Mouse (Mus musculus) embryonic facial prominence, embryonic 11.5 days (tissue): Measurements from ENCODE around the gene Ilf2. TPM values are rescaled to one million over a fixed set of nuclear protein-coding genes. Genes with fewer than 3 reads are reported as not detected.

Experiments used
- ATAC-seq: fragments of 200-750 bp; cut with Nextera tagmentation; replicated peaks from 2 replicates; pipeline ENCODE4 v1.8.0; 2017; ENCODE audit warnings: low read depth; ENCODE audit not compliant: insufficient number of reproducible peaks, low FRiP score, low TSS enrichment
- DNase-seq: peaks from one replicate; pipeline ENCODE4 v3.0.0-alpha.2; 2015; ENCODE audit warnings: low spot score
- H3K27ac ChIP-seq: fragments of 300-500 bp; sonication (generic); replicated peaks from 2 replicates; pipeline ENCODE4 v1.5.1; 2014; ENCODE audit warnings: mild to moderate bottlenecking, low read depth, low read length, control low read depth
- H3K27me3 ChIP-seq: fragments of 300-500 bp; sonication (generic); 2 replicates; pipeline ENCODE4 v1.6.1; 2014; ENCODE audit warnings: mild to moderate bottlenecking, low read length, moderate library complexity, mixed read lengths; ENCODE audit not compliant: control insufficient read depth, insufficient read depth
- H3K36me3 ChIP-seq: fragments of 300-500 bp; sonication (generic); replicated peaks from 2 replicates; pipeline ENCODE4 v1.6.1; 2014; ENCODE audit warnings: low read depth, mild to moderate bottlenecking, low read length, moderate library complexity, mixed read lengths; ENCODE audit not compliant: control insufficient read depth, insufficient read depth
- H3K4me1 ChIP-seq: fragments of 300-500 bp; sonication (generic); 2 replicates; pipeline ENCODE4 v1.6.1; 2014; ENCODE audit warnings: low read length, mixed read lengths; ENCODE audit not compliant: control insufficient read depth, insufficient read depth
- H3K4me2 ChIP-seq: fragments of 300-500 bp; sonication (generic); 2 replicates; pipeline ENCODE4 v1.6.1; 2014; ENCODE audit warnings: low read depth, mild to moderate bottlenecking, control low read depth, low read length, moderate library complexity
- H3K4me3 ChIP-seq: fragments of 300-500 bp; sonication (generic); 2 replicates; pipeline ENCODE4 v1.5.1; 2014; ENCODE audit warnings: low read depth, low read length, control low read depth
- H3K9ac ChIP-seq: fragments of 300-500 bp; sonication (generic); replicated peaks from 2 replicates; pipeline ENCODE4 v1.6.1; 2014; ENCODE audit warnings: mild to moderate bottlenecking, control low read depth, low read length
- H3K9me3 ChIP-seq: fragments of 300-500 bp; sonication (generic); replicated peaks from 2 replicates; pipeline ENCODE4 v1.6.1; 2016; ENCODE audit warnings: mild to moderate bottlenecking, low read length, inconsistent platforms, mixed read lengths; ENCODE audit not compliant: control insufficient read depth
- WGBS: fragments of 180-500 bp; shearing (Covaris S2); extraction: QIAGEN DNeasy Blood & Tissue Kit; methylation state at CpG from one replicate; pipeline ENCODE4 v1.1.7; 2014; 5-methylcytosine and 5-hydroxymethylcytosine counted together
- polyA plus RNA-seq: library from polyadenylated mRNA; unstranded; fragments of >200 nt; fragmentation: Nextera tagmentation; extraction: Ambion mirVana; gene quantifications from 2 replicates; pipeline ENCODE4 v1.2.1, GENCODE M21; 2014

Gene Ilf2
- polyA plus RNA-seq, 1 experiment from 2014 or later: 383 TPM

- H3K27ac ChIP-seq: no peak overlapping the region
- DNase-seq (peak; percentile 17), ATAC-seq (peak; percentile 26; the same call in 1 of the 2 replicates)
- no peak overlapping the region; the same call in 1 of the 2 replicates for H3K9ac ChIP-seq
- peak overlapping the region; percentile 79 for H3K4me2 ChIP-seq
- H3K27me3 ChIP-seq: peaks cover 30% of the 10 kb centered on the region
- H3K36me3 ChIP-seq: no peaks in the 10 kb centered on the region
- peaks cover 5% of the 10 kb centered on the region for H3K4me1 ChIP-seq
- H3K4me3 ChIP-seq: peak overlapping the region; percentile 45
- H3K9me3 ChIP-seq: no peaks in the 10 kb centered on the region
- WGBS: 8% methylated on average over 37 of the region's 37 CpGs
Observed at GRCm38 (mm10) chr3:90464552-90465080, 11.3 kb upstream of the Ilf2 start.

GRCm38 (mm10) chr3:90465081-90465685 is 10.7 kb upstream of the Ilf2 start:
- Histone ChIP-seq H3K4me3 (peak overlapping the region; percentile 45), H3K27me3 (peaks cover 30% of the 10 kb centered on the region), H3K4me1 (peaks cover 5% of the 10 kb centered on the region), H3K4me2 (peak overlapping the region; percentile 79), H3K9me3 (no peaks in the 10 kb centered on the region), H3K9ac (peak overlapping the region; percentile 51), H3K27ac (no peak overlapping the region), H3K36me3 (no peaks in the 10 kb centered on the region)
- ATAC-seq (peak; percentile 66; the same call in 1 of the 2 replicates), DNase-seq (peak; percentile 37)
- 2% methylated on average over 74 of the region's 75 CpGs for WGBS

- 0 out of 2 replicates have a peak, but pooled peaks have one; percentile 20 for ATAC-seq
- no peaks in the 10 kb centered on the region for H3K36me3 ChIP-seq
- H3K9ac ChIP-seq: peak within 1 kb of the TSS; percentile 51
- H3K4me3 ChIP-seq: peak within 1 kb of the TSS; percentile 45
- peaks cover 30% of the 10 kb centered on the region for H3K27me3 ChIP-seq
- no peaks in the 10 kb centered on the region for H3K9me3 ChIP-seq
- DNase-seq: peak; percentile 28
- H3K27ac ChIP-seq: no peak within 1 kb of the TSS
- H3K4me1 ChIP-seq: peaks cover 5% of the 10 kb centered on the region
- H3K4me2 ChIP-seq: peak within 1 kb of the TSS; percentile 79
- WGBS: under 1% methylated on average over 33 of the region's 49 CpGs
Observed at GRCm38 (mm10) chr3:90465686-90466310, 10.1 kb upstream of the Ilf2 start, which contains the start of gene Npr1. Gene Npr1 (minus strand): TSS chr3:90465866.

- no peak overlapping the region for H3K27ac ChIP-seq
- no peaks in the 10 kb centered on the region for H3K36me3 ChIP-seq
- H3K4me2 ChIP-seq: peak overlapping the region; percentile 79
- H3K27me3 ChIP-seq: peaks cover 30% of the 10 kb centered on the region
- 0 out of 2 replicates have a peak, but pooled peaks have one; percentile 26 for ATAC-seq
- peak overlapping the region; percentile 45 for H3K4me3 ChIP-seq
- under 1% methylated on average over 15 of the region's 15 CpGs for WGBS
- peaks cover 5% of the 10 kb centered on the region for H3K4me1 ChIP-seq
- H3K9me3 ChIP-seq: no peaks in the 10 kb centered on the region
- H3K9ac ChIP-seq: peak overlapping the region; percentile 51
- DNase-seq: peak; percentile 85
Observed at GRCm38 (mm10) chr3:90466311-90466766, 9.6 kb upstream of the Ilf2 start.

- ATAC-seq (no peak), DNase-seq (no peak)
- Histone ChIP-seq H3K4me2 (no peak overlapping the region), H3K4me3 (no peak overlapping the region), H3K27ac (no peak overlapping the region), H3K9ac (no peak overlapping the region), H3K36me3 (no peaks in the 10 kb centered on the region), H3K27me3 (peaks cover 30% of the 10 kb centered on the region), H3K4me1 (peaks cover 5% of the 10 kb centered on the region), H3K9me3 (no peaks in the 10 kb centered on the region)
- 94% methylated on average over 10 of the region's 10 CpGs for WGBS
Observed at GRCm38 (mm10) chr3:90467618-90468300, 8.2 kb upstream of the Ilf2 start.

- Histone ChIP-seq H3K27ac (no peak overlapping the region), H3K9me3 (no peaks in the 10 kb centered on the region), H3K9ac (no peak overlapping the region), H3K27me3 (no peaks in the 10 kb centered on the region), H3K4me2 (no peak overlapping the region), H3K36me3 (no peaks in the 10 kb centered on the region), H3K4me3 (no peak overlapping the region), H3K4me1 (no peaks in the 10 kb centered on the region)
- ATAC-seq (no peak), DNase-seq (peak; percentile 40)
- 31% methylated on average over 3 of the region's 3 CpGs for WGBS
Observed at GRCm38 (mm10) chr3:90472213-90472612, 3.7 kb upstream of the Ilf2 start.

- no peaks in the 10 kb centered on the region for H3K27me3 ChIP-seq
- H3K36me3 ChIP-seq: peaks cover 1% of the 10 kb centered on the region
- DNase-seq (no peak), ATAC-seq (peak; percentile 4; the same call in 1 of the 2 replicates)
- no peaks in the 10 kb centered on the region for H3K9me3 ChIP-seq
- no peak overlapping the region for H3K9ac ChIP-seq
- no peak overlapping the region for H3K27ac ChIP-seq
- WGBS: 39% methylated on average over 15 of the region's 16 CpGs
- H3K4me1 ChIP-seq: no peaks in the 10 kb centered on the region
- H3K4me2 ChIP-seq: no peak overlapping the region
- H3K4me3 ChIP-seq: peak overlapping the region; percentile 24; the same call in 1 of the 2 replicates
Observed at GRCm38 (mm10) chr3:90475151-90475830, 635 bp upstream of the Ilf2 start.
